Mouse (Mus musculus) midbrain, embryonic 13.5 days (tissue): ENCODE data around the gene Lrrc8d. TPM values are rescaled to one million over a fixed set of nuclear protein-coding genes. Genes with fewer than 3 reads are reported as not detected.

Source experiments
- ATAC-seq: fragments of 200-750 bp; cut with Nextera tagmentation; 2 replicates; pipeline ENCODE4 v1.8.0; 2017; ENCODE audit warnings: mild to moderate bottlenecking, moderate TSS enrichment, moderate library complexity
- H3K27ac ChIP-seq: fragments of 300-500 bp; sonication (generic); 2 replicates; pipeline ENCODE4 v1.5.1; 2015; ENCODE audit warnings: inconsistent platforms, mild to moderate bottlenecking, moderate library complexity
- H3K27me3 ChIP-seq: fragments of 300-500 bp; sonication (generic); 2 replicates; pipeline ENCODE4 v1.6.1; 2015; ENCODE audit warnings: mild to moderate bottlenecking, inconsistent platforms
- H3K36me3 ChIP-seq: fragments of 300-500 bp; sonication (generic); 2 replicates; pipeline ENCODE4 v1.6.1; 2015; ENCODE audit warnings: mild to moderate bottlenecking, inconsistent platforms
- H3K4me1 ChIP-seq: fragments of 300-500 bp; sonication (generic); replicated peaks from 2 replicates; pipeline ENCODE4 v1.6.1; 2015; ENCODE audit warnings: inconsistent platforms
- H3K4me2 ChIP-seq: fragments of 300-500 bp; sonication (generic); replicated peaks from 2 replicates; pipeline ENCODE4 v1.6.1; 2015; ENCODE audit warnings: moderate library complexity, mild to moderate bottlenecking, inconsistent platforms
- H3K4me3 ChIP-seq: fragments of 300-500 bp; sonication (generic); replicated peaks from 2 replicates; pipeline ENCODE4 v1.5.1; 2015; ENCODE audit warnings: mild to moderate bottlenecking, inconsistent platforms
- H3K9ac ChIP-seq: fragments of 300-500 bp; sonication (generic); replicated peaks from 2 replicates; pipeline ENCODE4 v1.6.1; 2015; ENCODE audit warnings: mild to moderate bottlenecking, inconsistent platforms
- H3K9me3 ChIP-seq: fragments of 300-500 bp; sonication (generic); 2 replicates; pipeline ENCODE4 v1.6.1; 2016; ENCODE audit warnings: mild to moderate bottlenecking, inconsistent platforms
- WGBS: fragments of 180-500 bp; shearing (Covaris S2); methylation state at CpG from one replicate; pipeline ENCODE4 v1.1.7; 2015; 5-methylcytosine and 5-hydroxymethylcytosine counted together
- polyA plus RNA-seq: library from polyadenylated mRNA; unstranded; fragments of >200 nt; fragmentation: Nextera tagmentation; extraction: Ambion mirVana; gene quantifications from 2 replicates; pipeline ENCODE4 v1.2.1, GENCODE M21; 2015

Lrrc8d gene
- polyA plus RNA-seq, 1 experiment from 2014 or later = 32.3 TPM

DNA sequence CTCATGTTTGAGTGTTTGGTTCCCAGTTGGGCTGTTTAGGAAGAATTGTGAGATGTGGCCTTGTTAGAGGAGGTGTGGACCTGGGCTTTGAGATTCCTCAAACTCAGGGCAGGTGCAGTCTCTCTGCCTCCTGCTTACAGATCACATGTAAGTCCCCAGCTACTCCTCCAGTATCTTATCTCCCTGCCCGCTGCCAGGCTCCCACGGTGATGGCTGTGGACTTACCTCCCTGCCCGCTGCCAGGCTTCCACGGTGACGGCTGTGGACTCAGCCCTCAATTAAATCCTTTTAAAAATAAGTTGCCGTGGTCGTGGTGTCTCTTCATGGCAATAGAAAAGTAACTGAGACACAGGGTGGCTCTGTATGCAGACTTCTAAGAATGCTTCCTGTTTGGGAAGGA, 173.1 kb downstream of the Lrrc8d start:
- no peak overlapping the region for H3K9ac ChIP-seq
- H3K36me3 ChIP-seq = no peaks in the 10 kb centered on the region
- H3K4me1 ChIP-seq = peaks cover 16% of the 10 kb centered on the region
- 0 out of 2 replicates have a peak, but pooled peaks cover 3% of the 10 kb centered on the region for H3K27me3 ChIP-seq
- ATAC-seq = no peak
- no peaks in the 10 kb centered on the region for H3K9me3 ChIP-seq
- H3K4me2 ChIP-seq = no peak overlapping the region
- H3K4me3 ChIP-seq = no peak overlapping the region
- 62% methylated on average over 7 of the region's 7 CpGs for WGBS
- H3K27ac ChIP-seq = no peak overlapping the region

- 0 out of 2 replicates have a peak, but pooled peaks cover 3% of the 10 kb centered on the region for H3K27me3 ChIP-seq
- H3K9ac ChIP-seq = no peak overlapping the region
- H3K4me3 ChIP-seq = no peak overlapping the region
- no peak overlapping the region for H3K4me2 ChIP-seq
- no peaks in the 10 kb centered on the region for H3K9me3 ChIP-seq
- H3K36me3 ChIP-seq = no peaks in the 10 kb centered on the region
- WGBS = 85% methylated on average over 3 of the region's 3 CpGs
- no peak for ATAC-seq
- H3K4me1 ChIP-seq = peaks cover 18% of the 10 kb centered on the region
- H3K27ac ChIP-seq = no peak overlapping the region
Observed at GRCm38 (mm10) chr5:105873774-105874173, 174.0 kb downstream of the Lrrc8d start.

GRCm38 (mm10) chr5:105874476-105874875, 174.7 kb downstream of the Lrrc8d start:
- 0 out of 2 replicates have a peak, but pooled peaks cover 3% of the 10 kb centered on the region for H3K27me3 ChIP-seq
- no peak overlapping the region for H3K4me3 ChIP-seq
- no peak for ATAC-seq
- H3K27ac ChIP-seq = no peak overlapping the region
- peaks cover 25% of the 10 kb centered on the region for H3K4me1 ChIP-seq
- no peaks in the 10 kb centered on the region for H3K9me3 ChIP-seq
- H3K36me3 ChIP-seq = no peaks in the 10 kb centered on the region
- H3K4me2 ChIP-seq = no peak overlapping the region
- 97% methylated on average over 11 of the region's 11 CpGs for WGBS
- no peak overlapping the region for H3K9ac ChIP-seq

DNA sequence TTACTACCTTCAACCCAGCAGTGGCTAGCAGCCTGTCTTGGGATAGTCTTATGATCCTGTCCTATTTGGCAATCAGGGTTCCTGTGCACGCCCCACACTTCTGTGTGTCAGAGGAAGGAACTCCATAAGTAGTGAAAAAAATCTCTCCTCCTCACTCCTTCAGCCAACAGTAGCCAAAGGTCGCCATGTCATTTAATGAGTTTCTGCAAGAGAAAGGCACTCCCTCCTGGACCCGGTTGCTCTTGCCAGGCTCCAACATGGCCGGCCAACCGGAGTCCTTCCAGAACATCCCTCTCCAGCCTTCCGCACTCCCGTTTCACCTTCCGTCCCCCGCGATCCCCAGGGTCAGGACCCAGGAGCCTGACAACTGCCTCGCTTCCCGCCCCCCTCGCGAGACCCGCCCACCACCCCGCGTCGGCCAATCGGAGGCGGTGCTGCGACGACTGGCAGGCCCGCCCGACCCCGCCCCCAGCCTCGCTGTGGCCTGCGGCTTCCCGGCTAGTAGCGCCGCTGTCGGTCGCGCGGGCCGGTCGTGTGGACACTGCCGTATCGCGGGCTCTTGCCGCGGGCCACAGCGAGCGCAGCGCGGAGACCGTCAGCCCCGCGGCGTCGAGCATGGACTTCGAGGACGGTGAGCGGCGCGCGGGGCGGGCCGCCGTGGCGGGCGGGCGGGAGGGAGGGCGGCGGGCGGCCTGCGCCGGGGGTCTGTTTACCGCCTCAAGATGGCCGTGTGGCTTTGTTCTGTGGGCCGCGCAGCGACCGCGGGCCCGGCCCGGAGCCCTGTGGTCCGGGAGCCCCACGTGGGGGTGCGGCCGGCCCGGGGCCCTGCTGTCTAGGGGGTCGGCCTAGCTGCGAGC, 176.5 kb downstream of the Lrrc8d start, which contains the start of gene Zfp326:
Gene Zfp326 (plus strand): TSS at position 498 of the 857 bp plus-strand sequence.
- ATAC-seq = peak; percentile 96
- no peaks in the 10 kb centered on the region for H3K9me3 ChIP-seq
- peak within 1 kb of the TSS; percentile 91 for H3K27ac ChIP-seq
- 0 out of 2 replicates have a peak, but pooled peaks cover 3% of the 10 kb centered on the region for H3K27me3 ChIP-seq
- H3K4me2 ChIP-seq = peak within 1 kb of the TSS; percentile 64
- WGBS = under 1% methylated on average over 64 of the region's 83 CpGs
- peaks cover 39% of the 10 kb centered on the region for H3K4me1 ChIP-seq
- peak within 1 kb of the TSS; percentile 98 for H3K4me3 ChIP-seq
- H3K9ac ChIP-seq = peak within 1 kb of the TSS; percentile 99
- H3K36me3 ChIP-seq = peaks cover 5% of the 10 kb centered on the region; the same call in 1 of the 2 replicates

- Histone ChIP-seq H3K27me3 (0 out of 2 replicates have a peak, but pooled peaks cover 3% of the 10 kb centered on the region), H3K9me3 (no peaks in the 10 kb centered on the region), H3K9ac (peak overlapping the region; percentile 99), H3K4me3 (peak overlapping the region; percentile 98), H3K4me1 (peaks cover 43% of the 10 kb centered on the region), H3K27ac (peak overlapping the region; percentile 91), H3K36me3 (peaks cover 7% of the 10 kb centered on the region; the same call in 1 of the 2 replicates), H3K4me2 (peak overlapping the region; percentile 64)
- ATAC-seq = no peak
- WGBS = under 1% methylated on average over 46 of the region's 46 CpGs
Observed at GRCm38 (mm10) chr5:105876925-105877774, 177.4 kb downstream of the Lrrc8d start.

Other genes with a start within 250 kb of the Lrrc8d start
- 8.2 and 9.7 TPM in 2 replicates for gene Lrrc8c, start 180.6 kb upstream of the Lrrc8d start, polyA plus RNA-seq
- gene Zfp326, start 176.6 kb downstream of the Lrrc8d start, polyA plus RNA-seq = 58.6 and 63.1 TPM in 2 replicates